Mouse (Mus musculus): ENCODE data around the gene Ctsf.

- TF ChIP-seq POLR2A (IDR thresholded peaks at IDR 0.05; ENCODE audit: borderline replicate concordance, extremely low read depth, low read depth, low read length) (no peak), CTCF (IDR thresholded peaks at IDR 0.05; ENCODE audit: insufficient read depth, low read length) (no peak)
These were observed 24.4 kb downstream of the Ctsf start for GRCm38 (mm10) chr19:4879324-4879703.
